Mouse (Mus musculus): ENCODE measurements at regions not wholly inside any gene's neighbourhood (a gene's known extent, or its start where the extent isn't known, plus 50 kb on each side); places are given as distances from the start of the nearest gene placed in this dataset.

- DNase-seq = no peak
Measured at GRCm38 (mm10) chr9:43930037-43930404, 113.2 kb upstream of the Thy1 start.

GRCm38 (mm10) chr9:43930476-43930875 lies 112.7 kb upstream of the Thy1 start:
- DNase-seq = no peak

- DNase-seq = no peak
Measured at GRCm38 (mm10) chr9:43934012-43934690, 109.0 kb upstream of the Thy1 start.

DNA sequence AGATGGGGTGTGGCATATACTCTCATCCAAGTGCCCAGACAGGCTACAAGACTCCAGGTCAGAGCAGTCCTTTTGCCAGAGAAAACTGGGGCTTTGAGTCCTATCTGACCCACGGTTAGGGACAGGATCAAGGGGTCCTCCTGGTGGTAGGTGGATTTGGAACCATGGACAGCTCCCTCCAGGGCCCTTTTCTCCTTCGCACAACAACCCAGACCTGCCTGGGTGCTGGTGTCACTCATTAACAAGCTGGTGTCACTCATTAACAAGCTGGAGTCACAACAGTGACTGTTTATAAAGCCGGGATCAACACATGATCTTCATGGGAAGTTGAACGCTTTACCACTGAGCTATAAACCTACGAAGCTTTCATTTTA lies 108.5 kb upstream of the Thy1 start:
- no peak for DNase-seq

DNA sequence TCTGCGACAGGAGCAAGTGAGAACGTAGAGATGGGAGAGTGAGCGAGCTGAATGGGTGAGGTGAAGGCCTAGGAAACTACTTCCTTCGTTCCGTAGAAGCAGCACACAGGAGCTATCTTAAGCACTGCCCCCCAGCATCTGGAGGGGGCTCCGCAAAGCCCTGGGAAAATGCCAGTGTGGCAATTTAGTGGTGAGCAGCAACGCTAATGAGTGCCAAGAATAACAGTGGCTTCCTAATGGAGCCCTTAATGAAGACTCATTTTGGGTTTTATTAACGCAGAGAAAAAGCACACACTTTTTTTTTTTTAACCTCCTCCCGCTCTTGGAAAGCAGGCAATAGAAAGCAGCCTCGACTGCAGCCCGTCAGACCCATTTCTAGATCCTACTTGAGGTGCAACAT lies 103.8 kb upstream of the Thy1 start:
- no peak for DNase-seq

GRCm38 (mm10) chr9:43942147-43942546 lies 101.0 kb upstream of the Thy1 start:
- DNase-seq = no peak

GRCm38 (mm10) chr9:43943522-43943921 lies 99.7 kb upstream of the Thy1 start:
- DNase-seq = no peak

DNA sequence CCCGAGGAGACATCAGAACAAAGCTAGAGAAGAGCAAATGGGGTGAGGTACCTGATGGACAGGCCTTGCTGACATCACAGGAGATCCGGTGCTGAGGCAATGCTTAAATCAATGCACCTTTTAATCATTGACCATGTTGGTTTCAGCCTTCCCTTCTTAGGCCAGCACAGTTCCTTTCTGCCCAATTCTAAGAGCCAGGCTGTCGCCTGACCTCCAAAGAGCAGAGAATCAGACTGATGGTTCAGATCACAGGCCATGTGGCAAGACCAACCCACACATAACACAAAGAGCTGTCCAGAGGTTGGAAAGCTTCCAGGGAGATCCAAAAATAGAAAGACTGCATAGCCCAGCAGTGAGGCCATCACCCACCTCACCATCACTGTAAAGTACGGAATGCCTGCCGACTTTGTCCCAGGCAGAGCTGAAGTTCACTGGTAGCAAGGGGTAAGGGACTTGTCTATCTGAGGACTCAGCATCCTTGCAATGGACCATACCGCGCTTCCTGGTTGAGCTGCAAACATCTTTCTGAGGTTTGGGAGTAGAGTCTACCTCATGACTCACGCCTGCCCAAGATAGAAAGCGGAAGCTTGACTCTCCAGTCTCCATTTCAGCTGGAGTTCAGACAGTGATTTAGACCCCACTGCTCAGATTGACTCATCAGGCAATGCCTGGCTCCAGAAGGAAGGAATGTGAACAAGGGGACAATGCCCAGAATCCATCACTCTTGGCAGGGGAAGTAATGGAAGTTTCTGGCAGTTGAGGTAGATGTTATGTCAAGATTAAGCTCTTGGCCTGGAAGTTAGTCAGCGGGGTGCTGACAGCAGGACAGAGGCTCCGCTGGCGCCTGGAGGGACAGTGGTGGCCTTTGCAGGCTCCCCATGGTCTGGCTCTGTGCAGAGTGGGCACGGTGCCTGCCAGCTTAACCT lies 98.1 kb upstream of the Thy1 start:
- DNase-seq = no peak

DNA sequence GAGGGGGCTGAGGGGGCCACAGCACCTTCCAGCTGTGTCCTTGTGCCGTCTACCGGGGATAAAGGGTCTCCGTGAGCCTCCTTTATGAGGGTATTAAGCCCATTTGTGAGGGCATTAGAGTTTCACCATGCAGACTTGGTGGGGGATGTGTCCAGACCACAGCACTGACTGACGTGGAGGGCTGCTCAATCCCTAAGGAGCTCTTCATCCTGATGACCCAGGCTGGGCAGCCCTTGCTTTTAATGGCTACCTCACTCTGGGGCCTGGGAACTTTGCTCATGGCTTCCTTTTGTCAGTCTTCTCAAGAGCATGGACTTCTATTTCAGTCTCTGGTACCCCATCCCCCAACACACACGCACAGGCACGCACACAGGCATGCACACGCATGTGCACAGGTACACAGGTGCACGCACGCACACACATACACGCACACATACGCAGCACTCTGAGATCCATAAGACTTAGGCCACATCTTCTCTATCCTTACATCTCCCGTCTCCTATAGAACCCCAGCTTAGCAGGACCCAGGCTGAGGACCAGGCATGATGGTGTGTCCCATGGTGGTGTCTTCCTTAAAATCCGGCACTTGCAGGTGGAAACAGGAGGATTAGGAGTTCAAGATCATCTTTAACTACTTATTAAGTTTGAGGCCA lies 97.1 kb upstream of the Thy1 start:
- no peak for DNase-seq

DNA sequence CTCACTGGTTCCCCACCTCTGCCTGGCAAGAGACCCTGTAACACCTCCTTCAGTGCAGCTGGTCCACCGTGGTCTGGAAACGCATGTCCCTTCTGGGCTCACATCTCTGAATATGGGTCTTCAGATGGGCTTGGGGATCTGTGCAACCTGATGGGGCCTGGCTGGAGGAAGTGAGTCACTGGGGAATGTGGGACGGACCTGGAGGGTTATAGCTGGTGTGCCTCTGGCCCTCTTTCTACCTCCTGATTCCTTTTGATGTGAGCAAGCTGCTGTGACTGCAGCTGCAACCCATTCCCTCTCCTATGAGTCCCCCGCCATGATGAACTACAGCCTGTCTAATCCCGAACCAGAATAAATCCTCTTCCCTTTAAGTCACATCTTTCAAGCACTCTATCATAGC lies 96.1 kb upstream of the Thy1 start:
- DNase-seq = no peak

DNA sequence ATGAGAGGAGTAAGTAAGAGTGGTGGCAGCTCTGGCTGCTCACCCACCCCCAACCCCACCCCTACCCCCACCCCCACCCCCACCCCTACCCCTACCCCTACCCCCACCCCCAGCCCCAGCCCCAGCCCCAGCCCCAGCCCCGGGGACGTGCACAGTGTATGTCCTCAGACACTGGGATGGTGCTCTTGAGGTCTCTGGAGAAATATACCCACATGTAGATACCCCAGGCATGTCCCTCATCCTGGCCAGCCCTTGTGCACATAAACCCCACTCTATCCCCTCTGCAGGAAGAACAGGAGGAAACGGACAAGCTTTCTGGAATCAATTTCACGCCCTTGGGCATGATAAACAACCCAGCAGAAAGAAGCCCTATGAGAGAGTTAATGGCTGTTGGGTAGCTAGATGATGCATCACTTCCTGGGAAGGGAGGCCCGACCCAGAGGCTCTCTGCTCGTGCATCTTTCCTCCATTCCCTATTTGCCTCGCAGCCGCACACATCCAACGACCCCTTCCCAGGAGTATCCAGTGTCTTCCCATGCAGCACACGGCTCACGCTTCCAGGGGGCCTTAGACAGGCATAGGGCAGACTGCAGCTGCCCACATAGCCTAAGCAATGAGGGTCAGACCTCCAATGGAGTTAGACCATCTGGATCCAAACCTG lies 95.6 kb upstream of the Thy1 start:
- DNase-seq = no peak

DNA sequence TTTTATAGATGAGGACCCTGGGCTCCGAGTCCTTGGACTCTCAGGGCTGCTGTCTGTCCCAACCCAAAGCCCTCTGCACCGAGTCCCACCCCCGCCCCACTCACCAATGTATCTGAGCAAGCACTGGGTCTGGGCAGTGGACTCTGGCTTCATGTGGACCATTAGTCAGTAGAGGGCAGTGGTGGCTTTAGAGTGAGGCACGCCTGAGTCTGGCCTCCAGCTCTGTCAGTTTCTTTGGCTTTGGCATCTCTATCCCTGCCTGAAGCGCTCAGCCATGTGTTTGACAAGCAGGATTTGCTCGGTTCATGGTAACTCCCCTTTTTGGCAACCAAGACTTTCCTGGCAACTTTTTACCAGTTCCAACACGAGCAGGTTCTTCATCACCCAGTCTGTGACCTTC lies 90.1 kb upstream of the Thy1 start:
- peak; percentile 19 for DNase-seq

DNA sequence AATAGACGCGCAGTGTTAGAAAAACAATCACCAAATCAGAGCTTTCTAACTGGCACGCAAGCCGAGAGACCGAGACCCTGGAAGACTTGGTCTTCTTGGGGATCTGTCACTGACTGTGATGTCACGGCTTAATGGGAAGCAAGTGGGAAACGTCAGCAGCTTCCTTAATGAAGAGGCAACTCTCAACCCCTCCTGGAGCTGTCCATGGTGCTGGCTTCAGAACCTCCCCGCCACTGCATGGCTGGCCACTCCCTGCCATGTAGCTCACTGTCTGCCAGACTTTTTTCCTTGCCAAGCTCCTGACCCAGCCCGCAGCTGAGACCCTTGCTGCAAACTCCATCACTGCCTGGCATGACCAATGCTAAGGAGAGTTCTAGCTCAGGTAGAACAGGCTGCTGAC lies 83.6 kb upstream of the Thy1 start:
- peak; percentile 41 for DNase-seq

- DNase-seq = no peak
Measured at GRCm38 (mm10) chr9:43961431-43961830, 81.8 kb upstream of the Thy1 start.

DNA sequence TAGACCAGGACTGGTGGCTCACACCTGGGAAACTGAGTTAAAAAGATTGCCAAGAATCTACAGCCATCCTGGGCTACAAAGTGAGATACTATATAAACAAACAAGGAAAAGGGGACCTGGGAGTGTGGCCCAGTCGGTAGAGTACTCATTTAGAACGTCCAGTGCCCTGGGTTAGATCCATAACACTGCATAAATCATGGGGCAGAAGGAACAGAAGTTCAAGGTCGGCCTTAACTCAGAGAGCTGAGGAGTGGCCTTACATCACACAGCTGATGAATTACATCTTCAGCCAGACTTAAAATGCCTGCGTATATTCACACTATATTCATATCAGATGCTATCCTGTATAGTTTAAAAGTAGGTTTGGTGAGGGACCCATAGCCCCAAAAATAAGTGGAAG lies 78.0 kb upstream of the Thy1 start:
- peak; percentile 30 for DNase-seq

DNA sequence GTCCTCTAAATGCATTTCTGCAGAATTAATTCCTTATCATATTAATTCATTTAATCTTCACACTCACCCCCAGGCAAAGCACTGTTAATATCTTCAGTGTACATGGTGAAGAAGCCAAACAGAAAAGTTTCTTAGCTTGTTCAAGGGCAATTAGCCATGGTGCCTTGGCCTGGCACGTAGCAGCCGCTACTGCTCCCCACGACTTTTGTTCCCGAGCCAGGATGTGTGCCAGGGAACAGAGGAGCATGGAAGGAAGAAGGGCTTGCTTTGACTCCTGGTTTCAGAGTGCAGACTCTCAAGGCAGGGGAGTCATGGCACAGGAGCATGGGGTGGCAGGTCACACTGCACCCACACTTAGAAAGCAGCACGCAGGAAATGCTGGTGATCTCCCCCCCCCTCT lies 77.4 kb upstream of the Thy1 start:
- no peak for DNase-seq

- no peak for DNase-seq
Measured at GRCm38 (mm10) chr9:43970043-43970795, 73.0 kb upstream of the Thy1 start.

- no peak for DNase-seq
Measured at GRCm38 (mm10) chr9:43970858-43971257, 72.3 kb upstream of the Thy1 start.

GRCm38 (mm10) chr9:43972290-43972689 lies 70.9 kb upstream of the Thy1 start:
- DNase-seq = peak; percentile 54

GRCm38 (mm10) chr9:43975405-43975804 lies 67.8 kb upstream of the Thy1 start:
- no peak for DNase-seq

GRCm38 (mm10) chr9:43976366-43976765 lies 66.8 kb upstream of the Thy1 start:
- DNase-seq = no peak

- DNase-seq = no peak
Measured at GRCm38 (mm10) chr9:43977773-43978172, 65.4 kb upstream of the Thy1 start.
